Mouse (Mus musculus) heart, embryonic 10.5 days (tissue): ENCODE results near the gene Gigyf1. TPM values are rescaled to one million over a fixed set of nuclear protein-coding genes. Genes with fewer than 3 reads are reported as not detected.

ENCODE experiments used
- DNase-seq: peaks from one replicate; pipeline ENCODE4 v3.0.0-alpha.2; 2017; ENCODE audit warnings: low spot score
- H3K27ac ChIP-seq: fragments of 300-500 bp; sonication (generic); 2 replicates; pipeline ENCODE4 v1.5.1; 2016; ENCODE audit warnings: mild to moderate bottlenecking
- H3K27me3 ChIP-seq: fragments of 300-500 bp; sonication (generic); 2 replicates; pipeline ENCODE4 v1.6.1; 2016; ENCODE audit warnings: mild to moderate bottlenecking; ENCODE audit not compliant: poor library complexity, insufficient read depth, severe bottlenecking
- H3K36me3 ChIP-seq: fragments of 300-500 bp; sonication (generic); 2 replicates; pipeline ENCODE4 v1.6.1; 2016; ENCODE audit warnings: mild to moderate bottlenecking, moderate library complexity
- H3K4me1 ChIP-seq: fragments of 300-500 bp; sonication (generic); 2 replicates; pipeline ENCODE4 v1.6.1; 2016; ENCODE audit warnings: mild to moderate bottlenecking
- H3K4me3 ChIP-seq: fragments of 300-500 bp; sonication (generic); 2 replicates; pipeline ENCODE4 v1.5.1; 2016; ENCODE audit warnings: mild to moderate bottlenecking, moderate library complexity
- H3K9me3 ChIP-seq: fragments of 300-500 bp; sonication (generic); 2 replicates; pipeline ENCODE4 v1.6.1; 2016; ENCODE audit warnings: mild to moderate bottlenecking, moderate library complexity
- WGBS: fragments of 180-500 bp; shearing (Covaris S2); methylation state at CpG from one replicate; pipeline ENCODE4 v1.1.7; 2016; 5-methylcytosine and 5-hydroxymethylcytosine counted together
- microRNA-seq: library from miRNA; unstranded; fragments of <30 nt; microRNA quantifications from one replicate; pipeline ENCODE4, GENCODE M21; 2017
- polyA plus RNA-seq: library from polyadenylated mRNA; unstranded; fragments of >200 nt; fragmentation: Nextera tagmentation; extraction: Ambion mirVana; gene quantifications from 2 replicates; pipeline ENCODE4 v1.2.1, GENCODE M21; 2016

Gene Gigyf1
- polyA plus RNA-seq, 1 experiment from 2014 or later: 10.8 TPM

DNA sequence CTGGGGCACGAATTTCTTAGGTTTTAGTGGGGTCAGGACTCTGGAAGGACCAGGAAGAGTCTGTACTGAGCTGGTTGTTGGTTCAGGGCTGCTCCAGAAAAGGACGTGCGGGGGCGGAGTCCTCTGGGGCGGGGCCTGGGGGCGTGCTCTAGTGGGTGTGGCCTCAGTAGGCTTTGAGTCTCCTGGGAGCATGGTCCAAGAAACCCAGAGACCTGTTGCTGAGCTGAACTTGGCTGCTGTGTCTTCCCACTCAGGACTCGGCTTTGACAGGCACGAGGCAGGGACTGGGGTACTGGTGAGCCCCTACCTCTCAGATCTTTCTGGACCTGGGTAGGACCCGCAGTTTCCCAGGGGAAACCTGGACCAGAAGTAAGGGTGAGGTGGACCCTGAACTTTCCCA lies 51.3 kb downstream of the Gigyf1 start, which contains the start of gene Tfr2:
Tfr2 (plus strand) TSS at position 176 of the 400 bp plus-strand sequence.
- H3K36me3 ChIP-seq: no peaks in the 10 kb centered on the region
- 26% methylated on average over 9 of the region's 9 CpGs for WGBS
- H3K27ac ChIP-seq: peak within 1 kb of the TSS; percentile 54
- peaks cover 50% of the 10 kb centered on the region for H3K27me3 ChIP-seq
- peak; percentile 93 for DNase-seq
- peak within 1 kb of the TSS; percentile 27; the same call in 1 of the 2 replicates for H3K4me3 ChIP-seq
- no peaks in the 10 kb centered on the region for H3K9me3 ChIP-seq
- H3K4me1 ChIP-seq: peaks cover 14% of the 10 kb centered on the region

DNA sequence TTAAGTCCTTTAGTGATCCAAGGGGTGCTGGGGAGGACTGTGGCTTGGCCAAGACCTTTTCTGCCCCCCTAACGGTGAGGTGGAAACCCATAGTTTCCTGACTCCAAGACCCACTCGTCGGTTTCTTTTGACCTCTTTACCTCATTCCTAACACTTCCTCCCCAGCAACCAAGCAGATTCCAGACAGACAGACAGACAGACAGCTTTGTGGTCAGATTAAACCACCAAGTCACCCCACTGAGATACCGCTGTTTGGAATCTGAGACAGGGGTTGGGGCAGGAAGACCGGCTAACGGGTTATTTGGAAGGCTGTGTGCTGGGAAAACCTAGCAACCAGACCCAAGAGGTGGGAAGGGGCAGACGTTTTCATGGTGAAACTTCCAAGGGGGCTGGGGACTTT lies 51.8 kb downstream of the Gigyf1 start:
- H3K4me3 ChIP-seq: peak overlapping the region; percentile 27; the same call in 1 of the 2 replicates
- H3K36me3 ChIP-seq: no peaks in the 10 kb centered on the region
- WGBS: 40% methylated on average over 7 of the region's 7 CpGs
- H3K4me1 ChIP-seq: peaks cover 17% of the 10 kb centered on the region
- peak overlapping the region; percentile 53; the same call in 1 of the 2 replicates for H3K27ac ChIP-seq
- H3K9me3 ChIP-seq: no peaks in the 10 kb centered on the region
- peaks cover 55% of the 10 kb centered on the region for H3K27me3 ChIP-seq
- DNase-seq: peak; percentile 69

DNA sequence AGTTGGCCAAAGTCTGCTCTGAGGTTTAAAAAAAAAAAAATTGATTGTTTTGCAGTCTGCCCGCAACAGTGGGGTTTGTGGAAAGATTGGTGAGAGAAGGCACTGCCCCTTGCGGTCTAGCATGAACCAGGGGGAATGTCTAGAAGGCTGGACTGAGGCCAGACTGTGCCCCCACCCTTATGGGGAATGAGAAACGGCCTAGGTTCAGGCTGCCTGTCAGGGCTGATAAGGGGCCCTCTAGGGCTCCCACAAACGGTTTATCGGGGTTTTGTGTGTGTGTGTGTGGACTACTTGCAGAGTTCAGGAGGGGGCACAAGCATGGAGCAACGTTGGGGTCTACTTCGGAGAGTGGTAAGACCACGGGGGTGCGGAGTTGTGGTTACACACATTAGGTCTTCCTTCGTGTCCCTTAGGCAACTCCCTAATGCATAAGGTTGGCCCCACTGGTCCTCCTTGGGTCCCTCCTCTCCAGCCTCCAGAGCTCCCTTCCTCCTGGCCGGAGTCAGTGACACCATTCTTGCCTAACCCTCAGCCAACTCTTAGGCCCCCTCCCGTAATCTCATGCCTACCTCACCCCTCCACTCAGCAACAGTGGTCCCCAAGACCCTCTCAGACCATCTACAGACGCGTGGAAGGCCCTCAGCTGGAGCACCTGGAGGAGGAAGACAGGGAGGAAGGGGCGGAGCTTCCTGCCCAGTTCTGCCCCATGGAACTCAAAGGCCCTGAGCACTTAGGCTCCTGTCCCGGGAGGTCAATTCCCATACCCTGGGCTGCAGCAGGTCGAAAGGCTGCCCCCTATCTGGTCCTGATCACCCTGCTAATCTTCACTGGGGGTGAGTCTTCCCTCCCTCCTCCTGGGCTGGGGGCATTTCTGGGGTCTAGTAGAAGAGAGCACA lies 52.6 kb downstream of the Gigyf1 start:
- Histone ChIP-seq H3K4me3 (0 out of 2 replicates have a peak overlapping the region, but pooled peaks have one; percentile 27), H3K27me3 (peaks cover 53% of the 10 kb centered on the region), H3K9me3 (no peaks in the 10 kb centered on the region), H3K36me3 (no peaks in the 10 kb centered on the region), H3K4me1 (peaks cover 17% of the 10 kb centered on the region), H3K27ac (peak overlapping the region; percentile 54; the same call in 1 of the 2 replicates)
- 72% methylated on average over 17 of the region's 17 CpGs for WGBS
- peak; percentile 89 for DNase-seq

DNA sequence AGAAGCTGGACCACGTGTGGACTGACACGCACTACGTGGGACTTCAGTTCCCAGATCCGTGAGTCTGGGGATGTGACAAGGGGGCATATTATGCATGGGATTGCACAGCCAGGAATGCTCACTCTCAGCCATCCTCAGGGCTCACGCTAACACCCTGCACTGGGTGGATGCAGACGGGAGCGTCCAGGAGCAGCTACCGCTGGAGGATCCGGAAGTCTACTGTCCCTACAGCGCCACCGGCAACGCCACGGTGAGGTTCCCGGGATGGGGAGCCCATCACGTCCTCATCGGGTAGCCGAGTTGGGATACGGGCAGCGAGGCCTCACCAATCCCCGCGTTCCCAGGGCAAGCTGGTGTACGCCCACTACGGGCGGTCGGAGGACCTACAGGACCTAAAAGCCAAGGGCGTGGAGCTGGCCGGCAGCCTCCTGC lies 56.1 kb downstream of the Gigyf1 start:
- Histone ChIP-seq H3K36me3 (no peaks in the 10 kb centered on the region), H3K27ac (peak overlapping the region; percentile 42), H3K27me3 (peaks cover 46% of the 10 kb centered on the region), H3K4me1 (peaks cover 13% of the 10 kb centered on the region), H3K9me3 (no peaks in the 10 kb centered on the region), H3K4me3 (peak overlapping the region; percentile 52)
- no peak for DNase-seq
- 3% methylated on average over 27 of the region's 27 CpGs for WGBS

Small RNAs within 50 kb of the gene (microRNA-seq; reads per million reads assigned to microRNA genes)
- gene Mir6418: not detected

Other genes with a start within 250 kb of the Gigyf1 start
- gene Ache, start 231.0 kb upstream of the Gigyf1 start, polyA plus RNA-seq: 10.7 and 24.1 TPM in 2 replicates
- gene Ufsp1, start 223.9 kb upstream of the Gigyf1 start, polyA plus RNA-seq: 11.1 and 12.3 TPM in 2 replicates
- gene Srrt, start 210.9 kb upstream of the Gigyf1 start, polyA plus RNA-seq: 124 and 147 TPM in 2 replicates
- gene Trip6, start 204.1 kb upstream of the Gigyf1 start, polyA plus RNA-seq: 55.6 and 62.2 TPM in 2 replicates
- 10.6 and 12.0 TPM in 2 replicates for gene Slc12a9, start 185.0 kb upstream of the Gigyf1 start, polyA plus RNA-seq
- 36.4 and 42.5 TPM in 2 replicates for gene Ephb4, start 168.4 kb upstream of the Gigyf1 start, polyA plus RNA-seq
- 0.04 and 0.25 TPM in 2 replicates for gene Zan, start 41.5 kb upstream of the Gigyf1 start, polyA plus RNA-seq
- 50.6 and 56.6 TPM in 2 replicates for gene Pop7, start 16.0 kb upstream of the Gigyf1 start, polyA plus RNA-seq
- 0.28 and 2.3 TPM in 2 replicates for gene Epo, start 14.7 kb downstream of the Gigyf1 start, polyA plus RNA-seq
- 287 and 294 TPM in 2 replicates for gene Gnb2, start 15.0 kb downstream of the Gigyf1 start, polyA plus RNA-seq
- gene Actl6b, start 35.0 kb downstream of the Gigyf1 start, polyA plus RNA-seq: 0.07 TPM in 1 of 2 replicates, not detected in the other
- gene Tfr2, start 51.3 kb downstream of the Gigyf1 start, polyA plus RNA-seq: 4.0 and 4.9 TPM in 2 replicates
- gene Mospd3, start 82.5 kb downstream of the Gigyf1 start, polyA plus RNA-seq: 14.3 and 16.0 TPM in 2 replicates
- 114 and 137 TPM in 2 replicates for gene Pcolce, start 95.2 kb downstream of the Gigyf1 start, polyA plus RNA-seq
- gene Fbxo24, start 110.5 kb downstream of the Gigyf1 start, polyA plus RNA-seq: 0.28 and 0.31 TPM in 2 replicates
- 23.3 and 23.7 TPM in 2 replicates for gene Lrch4, start 110.6 kb downstream of the Gigyf1 start, polyA plus RNA-seq
- 7.7 and 9.8 TPM in 2 replicates for gene Gm20605, start 110.6 kb downstream of the Gigyf1 start, polyA plus RNA-seq
- 4.8 and 6.4 TPM in 2 replicates for gene Sap25, start 122.8 kb downstream of the Gigyf1 start, polyA plus RNA-seq
- gene Irs3, start 127.2 kb downstream of the Gigyf1 start, polyA plus RNA-seq: 0.60 and 0.74 TPM in 2 replicates
- 31.9 and 34.0 TPM in 2 replicates for gene Agfg2, start 166.2 kb downstream of the Gigyf1 start, polyA plus RNA-seq
- 1.4 TPM in 2 replicates for gene Nyap1, start 223.1 kb downstream of the Gigyf1 start, polyA plus RNA-seq
- gene Tsc22d4, start 227.2 kb downstream of the Gigyf1 start, polyA plus RNA-seq: 147 and 165 TPM in 2 replicates